Mouse (Mus musculus) spleen, adult 10 weeks (tissue): Measurements from ENCODE around the gene Vegfa. TPM values are rescaled to one million over a fixed set of nuclear protein-coding genes. Genes with fewer than 3 reads are reported as not detected.

Experiments used
- polyA plus RNA-seq: library from polyadenylated mRNA; stranded (reverse); fragments of 350-450 nt; fragmentation: Illumina TruSeq; extraction: RNeasy Lipid Tissue Mini Kit (QIAGEN cat#74804); gene quantifications from one replicate; pipeline ENCODE4 v1.2.3, GENCODE M21; 2015; ENCODE audit warnings: low replicate concordance; ENCODE audit not compliant: insufficient read depth

Vegfa gene
- polyA plus RNA-seq: 75.1 TPM

DNA sequence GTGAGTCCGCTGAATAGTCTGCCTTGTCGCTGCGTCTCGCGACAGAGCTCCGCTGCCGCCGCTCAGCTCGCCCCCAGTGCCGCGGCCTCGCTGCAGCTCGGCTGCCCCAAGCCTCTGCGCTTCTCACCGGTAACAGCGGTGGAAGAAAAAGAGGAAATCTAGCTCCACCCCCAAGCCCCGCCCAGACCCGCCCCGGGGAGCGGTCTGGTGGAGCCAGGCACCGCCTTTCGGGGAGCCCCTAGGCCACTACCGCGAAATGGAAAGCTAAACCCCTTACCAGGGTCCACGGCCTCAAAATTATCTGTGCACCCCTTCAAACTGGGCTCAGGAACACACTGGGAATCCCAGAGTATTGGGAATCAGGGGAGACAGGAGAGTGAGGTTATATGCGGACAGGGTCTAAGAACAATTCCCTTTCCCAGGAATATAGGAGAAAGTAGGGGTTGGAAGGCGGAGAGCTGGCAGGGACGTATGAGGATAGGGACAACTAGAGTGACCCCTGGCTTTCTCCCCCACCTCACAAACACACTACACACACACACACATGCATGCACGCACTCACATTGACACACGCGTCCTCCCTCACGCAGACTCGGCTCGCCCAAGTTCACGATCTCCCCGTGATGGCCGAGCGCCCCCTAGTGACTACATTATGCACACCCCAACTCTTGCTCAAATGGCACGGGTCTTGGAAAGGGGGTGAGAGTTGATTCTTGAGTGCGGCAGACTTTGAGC, at the start of gene Vegfa:
Vegfa (minus strand) TSS at position 113 of the 735 bp plus-strand sequence.

Other genes with a start within 250 kb of the Vegfa start
- gene Mrps18a, start 78.6 kb upstream of the Vegfa start, polyA plus RNA-seq: 50.6 TPM
- 0.32 TPM for gene Rsph9, start 111.8 kb upstream of the Vegfa start, polyA plus RNA-seq
- gene Mad2l1bp, start 121.2 kb upstream of the Vegfa start, polyA plus RNA-seq: 15.3 TPM
- 158 TPM for gene Gtpbp2, start 128.7 kb upstream of the Vegfa start, polyA plus RNA-seq
- 18.1 TPM for gene Polh, start 170.3 kb upstream of the Vegfa start, polyA plus RNA-seq
- 31.6 TPM for gene Xpo5, start 170.4 kb upstream of the Vegfa start, polyA plus RNA-seq
- gene Polr1c, start 215.7 kb upstream of the Vegfa start, polyA plus RNA-seq: 37.5 TPM
- gene Yipf3, start 215.7 kb upstream of the Vegfa start, polyA plus RNA-seq: 20.5 TPM
- gene Lrrc73, start 221.2 kb upstream of the Vegfa start, polyA plus RNA-seq: 0.37 TPM